Mouse (Mus musculus) liver, embryonic 13.5 days (tissue): ENCODE measurements around the gene Hipk2. TPM values are rescaled to one million over a fixed set of nuclear protein-coding genes. Genes with fewer than 3 reads are reported as not detected.

Source experiments
- ATAC-seq: fragments of 200-750 bp; cut with Nextera tagmentation; 2 replicates; pipeline ENCODE4 v1.8.0; 2017; ENCODE audit warnings: low read depth, mild to moderate bottlenecking, moderate number of reproducible peaks, moderate library complexity
- DNase-seq: peaks from one replicate; pipeline ENCODE4 v3.0.0; 2022
- H3K27ac ChIP-seq: fragments of 300-500 bp; sonication (generic); 2 replicates; pipeline ENCODE4 v1.5.1; 2015; ENCODE audit warnings: moderate library complexity, mild to moderate bottlenecking, inconsistent platforms
- H3K27me3 ChIP-seq: fragments of 300-500 bp; sonication (generic); 2 replicates; pipeline ENCODE4 v1.6.1; 2015; ENCODE audit warnings: mild to moderate bottlenecking, inconsistent platforms
- H3K36me3 ChIP-seq: fragments of 300-500 bp; sonication (generic); 2 replicates; pipeline ENCODE4 v1.6.1; 2015; ENCODE audit warnings: mild to moderate bottlenecking, inconsistent platforms
- H3K4me1 ChIP-seq: fragments of 300-500 bp; sonication (generic); replicated peaks from 2 replicates; pipeline ENCODE4 v1.6.1; 2015; ENCODE audit warnings: inconsistent platforms
- H3K4me2 ChIP-seq: fragments of 300-500 bp; sonication (generic); 2 replicates; pipeline ENCODE4 v1.6.1; 2015; ENCODE audit warnings: inconsistent platforms, mild to moderate bottlenecking, moderate library complexity
- H3K4me3 ChIP-seq: fragments of 300-500 bp; sonication (generic); replicated peaks from 2 replicates; pipeline ENCODE4 v1.5.1; 2015; ENCODE audit warnings: mild to moderate bottlenecking, inconsistent platforms
- H3K9ac ChIP-seq: fragments of 300-500 bp; sonication (generic); 2 replicates; pipeline ENCODE4 v1.6.1; 2015; ENCODE audit warnings: mild to moderate bottlenecking, inconsistent platforms
- H3K9me3 ChIP-seq: fragments of 300-500 bp; sonication (generic); replicated peaks from 2 replicates; pipeline ENCODE4 v1.6.1; 2016; ENCODE audit warnings: inconsistent platforms
- WGBS: fragments of 180-500 bp; shearing (Covaris S2); methylation state at CpG from one replicate; pipeline ENCODE4 v1.1.7; 2015; ENCODE audit not compliant: insufficient replicate concordance; 5-methylcytosine and 5-hydroxymethylcytosine counted together
- polyA plus RNA-seq: library from polyadenylated mRNA; unstranded; fragments of >200 nt; fragmentation: Nextera tagmentation; extraction: Ambion mirVana; gene quantifications from 2 replicates; pipeline ENCODE4 v1.2.1, GENCODE M21; 2015

Gene Hipk2
- polyA plus RNA-seq, 1 experiment from 2014 or later = 20.1 TPM

- WGBS = 61% methylated on average over 6 of the region's 6 CpGs
- H3K27ac ChIP-seq = 0 out of 2 replicates have a peak overlapping the region, but pooled peaks have one; percentile 6
- no peaks in the 10 kb centered on the region for H3K27me3 ChIP-seq
- peaks cover 64% of the 10 kb centered on the region for H3K36me3 ChIP-seq
- ATAC-seq = peak; percentile 58
- no peak for DNase-seq
- no peak overlapping the region for H3K4me2 ChIP-seq
- H3K4me1 ChIP-seq = peaks cover 79% of the 10 kb centered on the region
- no peak overlapping the region for H3K4me3 ChIP-seq
- H3K9ac ChIP-seq = no peak overlapping the region; the same call in 1 of the 2 replicates
- no peaks in the 10 kb centered on the region for H3K9me3 ChIP-seq
Observed at GRCm38 (mm10) chr6:38762588-38763265, 113.2 kb downstream of the Hipk2 start.

DNA sequence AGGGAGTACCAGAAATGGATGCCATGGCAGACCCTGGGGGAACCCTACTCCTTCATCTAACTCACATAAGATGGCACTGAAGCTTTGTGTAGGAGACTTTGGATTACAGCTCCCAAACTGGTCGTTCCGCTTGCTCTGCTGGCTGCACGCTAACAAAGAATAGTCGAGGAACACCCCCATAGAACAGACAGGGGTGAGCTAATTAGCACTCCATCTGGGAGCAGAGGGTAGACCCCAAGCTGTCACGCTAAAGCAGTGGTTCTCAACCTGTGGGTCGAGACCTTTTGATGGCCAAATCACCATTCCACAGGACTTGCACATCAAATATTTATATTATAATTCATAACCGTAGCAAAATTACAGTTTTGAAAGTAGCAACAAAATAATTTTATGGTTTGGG is 114.0 kb downstream of the Hipk2 start:
- DNase-seq (no peak), ATAC-seq (no peak)
- no peaks in the 10 kb centered on the region for H3K9me3 ChIP-seq
- no peak overlapping the region for H3K4me2 ChIP-seq
- peaks cover 60% of the 10 kb centered on the region for H3K36me3 ChIP-seq
- peak overlapping the region; percentile 15; the same call in 1 of the 2 replicates for H3K27ac ChIP-seq
- H3K27me3 ChIP-seq = no peaks in the 10 kb centered on the region
- H3K4me3 ChIP-seq = no peak overlapping the region
- H3K9ac ChIP-seq = no peak overlapping the region
- 90% methylated on average over 7 of the region's 7 CpGs for WGBS
- H3K4me1 ChIP-seq = peaks cover 82% of the 10 kb centered on the region

- Histone ChIP-seq H3K36me3 (peaks cover 52% of the 10 kb centered on the region), H3K9ac (no peak overlapping the region), H3K4me1 (peaks cover 91% of the 10 kb centered on the region), H3K4me2 (no peak overlapping the region), H3K9me3 (no peaks in the 10 kb centered on the region), H3K4me3 (no peak overlapping the region), H3K27me3 (no peaks in the 10 kb centered on the region), H3K27ac (0 out of 2 replicates have a peak overlapping the region, but pooled peaks have one; percentile 15)
- WGBS = 76% methylated on average over 6 of the region's 6 CpGs
- ATAC-seq (0 out of 2 replicates have a peak, but pooled peaks have one; percentile 30), DNase-seq (no peak)
Observed at GRCm38 (mm10) chr6:38760911-38761706, 114.9 kb downstream of the Hipk2 start.

DNA sequence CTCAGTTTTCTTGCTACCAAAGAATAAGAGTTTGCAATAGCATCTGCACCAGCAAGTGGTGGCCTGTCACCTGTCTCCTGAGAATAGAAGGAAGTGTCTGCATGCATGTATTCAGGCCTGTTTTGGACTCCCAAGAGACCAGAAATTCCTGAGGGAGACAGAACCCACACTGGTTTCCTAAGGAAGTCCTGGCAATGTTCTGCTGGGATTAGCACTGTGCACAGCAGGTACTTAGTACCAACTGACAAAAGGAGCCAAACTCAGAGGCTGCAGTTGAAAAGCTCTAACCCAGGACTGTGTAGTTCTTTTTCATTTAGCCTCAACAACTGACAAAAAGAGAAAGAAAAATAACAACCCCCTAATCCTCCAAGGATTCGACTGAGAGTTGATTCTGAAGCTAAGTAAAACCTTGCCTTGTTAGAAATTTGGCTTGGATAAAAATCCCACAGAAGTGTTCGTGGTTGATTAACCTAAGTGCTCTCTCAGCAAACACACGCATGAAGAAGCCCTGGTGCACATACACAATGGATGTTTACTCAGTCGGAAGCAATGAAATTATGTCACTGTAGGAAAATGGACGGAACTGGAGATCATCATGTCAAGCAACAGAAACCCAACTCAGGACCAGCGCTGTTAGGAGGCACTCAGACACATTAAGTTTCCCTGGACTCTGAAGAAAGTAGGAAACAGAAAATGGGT is 115.9 kb downstream of the Hipk2 start:
- DNase-seq (no peak), ATAC-seq (no peak)
- WGBS = 80% methylated on average over 6 of the region's 6 CpGs
- H3K27me3 ChIP-seq = no peaks in the 10 kb centered on the region
- H3K36me3 ChIP-seq = peaks cover 49% of the 10 kb centered on the region
- H3K9me3 ChIP-seq = no peaks in the 10 kb centered on the region
- peaks cover 84% of the 10 kb centered on the region for H3K4me1 ChIP-seq
- no peak overlapping the region for H3K27ac ChIP-seq
- no peak overlapping the region for H3K9ac ChIP-seq
- no peak overlapping the region for H3K4me2 ChIP-seq
- no peak overlapping the region for H3K4me3 ChIP-seq

DNA sequence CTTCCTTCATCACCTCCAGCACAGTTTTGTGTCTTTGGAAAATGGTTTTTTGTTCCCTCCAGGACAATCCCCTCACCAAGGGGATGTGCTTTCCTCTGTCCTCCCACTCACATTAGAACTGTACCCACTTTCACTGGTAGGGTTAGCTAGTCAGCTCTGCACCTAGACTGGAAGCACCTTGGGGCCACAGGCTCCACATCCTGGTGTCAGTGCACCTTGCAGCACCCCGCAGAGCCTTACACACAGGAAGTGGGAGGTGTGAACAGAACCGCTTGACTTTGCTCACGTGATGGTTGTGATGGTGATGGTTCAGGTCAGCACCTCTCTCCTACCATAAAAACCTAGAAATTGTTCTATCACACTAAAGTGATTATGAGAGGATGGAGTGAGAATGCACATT is 116.8 kb downstream of the Hipk2 start:
- Histone ChIP-seq H3K36me3 (peaks cover 42% of the 10 kb centered on the region), H3K4me2 (no peak overlapping the region), H3K9ac (no peak overlapping the region), H3K27me3 (no peaks in the 10 kb centered on the region), H3K4me1 (peaks cover 75% of the 10 kb centered on the region), H3K4me3 (no peak overlapping the region), H3K9me3 (no peaks in the 10 kb centered on the region), H3K27ac (no peak overlapping the region)
- WGBS = 80% methylated on average over 3 of the region's 3 CpGs
- DNase-seq (no peak), ATAC-seq (no peak)

GRCm38 (mm10) chr6:38757597-38757996 is 118.4 kb downstream of the Hipk2 start:
- no peaks in the 10 kb centered on the region for H3K9me3 ChIP-seq
- H3K9ac ChIP-seq = no peak overlapping the region
- no peaks in the 10 kb centered on the region for H3K27me3 ChIP-seq
- no peak overlapping the region for H3K4me2 ChIP-seq
- H3K4me1 ChIP-seq = peaks cover 60% of the 10 kb centered on the region
- no peak overlapping the region for H3K4me3 ChIP-seq
- peaks cover 41% of the 10 kb centered on the region for H3K36me3 ChIP-seq
- H3K27ac ChIP-seq = no peak overlapping the region
- DNase-seq (no peak), ATAC-seq (no peak)
- 89% methylated on average over 2 of the region's 2 CpGs for WGBS

- Histone ChIP-seq H3K27ac (no peak overlapping the region), H3K36me3 (peaks cover 46% of the 10 kb centered on the region), H3K4me3 (no peak overlapping the region), H3K9ac (no peak overlapping the region), H3K4me2 (no peak overlapping the region), H3K9me3 (no peaks in the 10 kb centered on the region), H3K4me1 (peaks cover 58% of the 10 kb centered on the region), H3K27me3 (no peaks in the 10 kb centered on the region)
- ATAC-seq (no peak), DNase-seq (no peak)
- 56% methylated on average over 4 of the region's 4 CpGs for WGBS
Observed at GRCm38 (mm10) chr6:38756968-38757367, 119.0 kb downstream of the Hipk2 start.

- H3K4me3 ChIP-seq = no peak overlapping the region
- H3K36me3 ChIP-seq = peaks cover 49% of the 10 kb centered on the region
- 74% methylated on average over 2 of the region's 2 CpGs for WGBS
- H3K9ac ChIP-seq = no peak overlapping the region
- ATAC-seq (no peak), DNase-seq (no peak)
- no peaks in the 10 kb centered on the region for H3K9me3 ChIP-seq
- no peaks in the 10 kb centered on the region for H3K27me3 ChIP-seq
- no peak overlapping the region for H3K27ac ChIP-seq
- peaks cover 53% of the 10 kb centered on the region for H3K4me1 ChIP-seq
- no peak overlapping the region for H3K4me2 ChIP-seq
Observed at GRCm38 (mm10) chr6:38755961-38756360, 120.0 kb downstream of the Hipk2 start.

DNA sequence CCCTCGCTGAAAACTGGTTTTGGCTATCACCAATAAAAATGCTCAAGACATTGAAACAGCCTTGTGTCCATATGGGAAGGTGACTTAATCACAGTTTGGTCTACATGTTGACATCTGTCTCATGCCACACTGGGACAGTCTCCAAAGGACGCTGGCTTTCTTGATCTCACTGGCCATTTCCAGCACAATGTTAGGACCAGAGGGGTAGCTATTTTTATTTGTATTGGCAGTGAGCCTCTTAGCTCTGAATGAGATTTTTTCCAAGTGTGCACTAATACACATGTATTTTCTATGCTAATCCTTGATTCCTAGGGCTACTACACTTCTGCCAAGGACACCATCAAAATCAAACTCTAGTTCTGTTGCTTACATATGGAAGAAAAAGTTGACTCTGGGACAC is 120.8 kb downstream of the Hipk2 start:
- no peak overlapping the region for H3K9ac ChIP-seq
- H3K36me3 ChIP-seq = peaks cover 53% of the 10 kb centered on the region
- ATAC-seq (no peak), DNase-seq (no peak)
- H3K4me1 ChIP-seq = peaks cover 51% of the 10 kb centered on the region
- H3K4me2 ChIP-seq = no peak overlapping the region
- no peak overlapping the region for H3K4me3 ChIP-seq
- H3K9me3 ChIP-seq = no peaks in the 10 kb centered on the region
- WGBS = 86% methylated on average over 2 of the region's 2 CpGs
- no peak overlapping the region for H3K27ac ChIP-seq
- no peaks in the 10 kb centered on the region for H3K27me3 ChIP-seq

DNA sequence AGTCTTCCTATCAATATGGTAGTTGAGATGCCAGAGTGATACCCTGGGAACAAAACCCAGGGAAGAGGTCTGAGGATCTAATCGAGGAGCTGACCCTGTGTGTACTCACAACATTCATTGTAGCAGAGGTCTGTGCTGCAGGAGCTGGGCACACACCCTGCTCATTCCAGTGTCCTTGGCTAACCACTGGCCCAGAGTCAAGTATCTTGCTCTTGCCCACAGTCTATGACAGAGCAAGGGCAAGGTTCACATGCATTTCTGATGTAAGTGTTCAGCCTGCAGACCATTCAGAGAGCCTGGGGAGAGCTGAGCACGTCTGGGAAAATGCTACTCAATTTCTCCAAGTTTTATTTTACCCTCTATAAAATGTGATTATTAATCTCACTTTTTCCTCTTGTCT is 122.2 kb downstream of the Hipk2 start:
- Histone ChIP-seq H3K27me3 (no peaks in the 10 kb centered on the region), H3K4me3 (no peak overlapping the region), H3K9ac (no peak overlapping the region), H3K4me2 (no peak overlapping the region), H3K36me3 (peaks cover 52% of the 10 kb centered on the region), H3K27ac (no peak overlapping the region), H3K4me1 (peaks cover 43% of the 10 kb centered on the region), H3K9me3 (no peaks in the 10 kb centered on the region)
- no peak for DNase-seq
- no peak for ATAC-seq
- 82% methylated on average over 2 of the region's 2 CpGs for WGBS

- H3K36me3 ChIP-seq = peaks cover 53% of the 10 kb centered on the region
- 85% methylated on average over 2 of the region's 2 CpGs for WGBS
Observed at GRCm38 (mm10) chr6:38753025-38753424, 122.9 kb downstream of the Hipk2 start.

More at GRCm38 (mm10) chr6:38753025-38753424, 122.9 kb downstream of the Hipk2 start:
- DNase-seq = no peak
- H3K4me3 ChIP-seq = no peak overlapping the region
- no peak overlapping the region for H3K9ac ChIP-seq
- no peak overlapping the region for H3K27ac ChIP-seq
- H3K27me3 ChIP-seq = no peaks in the 10 kb centered on the region
- no peak overlapping the region for H3K4me2 ChIP-seq
- peaks cover 36% of the 10 kb centered on the region for H3K4me1 ChIP-seq
- H3K9me3 ChIP-seq = no peaks in the 10 kb centered on the region
- no peak for ATAC-seq
